Mouse (Mus musculus): ENCODE measurements at regions not wholly inside any gene's neighbourhood (a gene's known extent, or its start where the extent isn't known, plus 50 kb on each side); places are given as distances from the start of the nearest gene placed in this dataset.

- DNase-seq (ENCODE audit: extremely low read depth), result no peak
- Histone ChIP-seq H3K9ac (ENCODE audit: insufficient read depth, low read depth) (no peak overlapping the region), H3K79me2 (replicated peaks; ENCODE audit: control insufficient read depth, extremely low read depth, insufficient read depth, poor library complexity, severe bottlenecking) (no peaks in the 10 kb centered on the region), H3K9me3 (replicated peaks; ENCODE audit: low read length) (peaks cover 6% of the 10 kb centered on the region), H3K27me3 (replicated peaks) (no peaks in the 10 kb centered on the region), H3K4me3 (replicated peaks in 1 of 3; ENCODE audit: low read depth in 2 of 3, low read length in 2 of 3, poor library complexity in 1 of 3) (no peak overlapping the region), H3K4me1 (ENCODE audit: control insufficient read depth in 1 of 2, insufficient read depth in 2 of 2) (no peaks in the 10 kb centered on the region), H3K27ac (ENCODE audit: insufficient read depth, low read depth) (no peak overlapping the region), H3K36me3 (replicated peaks in 1 of 2; ENCODE audit: control insufficient read depth in 1 of 2, insufficient read depth in 1 of 2, low read length in 1 of 2) (no peaks in the 10 kb centered on the region), H3K4me2 (ENCODE audit: insufficient read depth, low read depth, poor library complexity, severe bottlenecking) (no peak overlapping the region)
- TF ChIP-seq CTCF (conservative IDR thresholded peaks at IDR 0.05 in 1 of 2, IDR thresholded peaks at IDR 0.05 in 1 of 2; ENCODE audit: low read depth in 2 of 2, low read length in 2 of 2) (no peak), HCFC1 (IDR thresholded peaks at IDR 0.05; ENCODE audit: low read depth, low read length) (no peak), MAX (IDR thresholded peaks at IDR 0.05; ENCODE audit: low read length) (no peak), NRF1 (IDR thresholded peaks at IDR 0.05; ENCODE audit: low read depth, low read length) (no peak), E2F4 (IDR thresholded peaks at IDR 0.05; ENCODE audit: insufficient replicate concordance, low read depth, low read length) (no peak), BHLHE40 (IDR thresholded peaks at IDR 0.05; ENCODE audit: low read depth, low read length) (no peak), KAT2A (IDR thresholded peaks at IDR 0.05; ENCODE audit: insufficient replicate concordance, low read length) (no peak), ZC3H11A (IDR thresholded peaks at IDR 0.05; ENCODE audit: low read depth, low read length) (no peak), ETS1 (conservative IDR thresholded peaks at IDR 0.05; ENCODE audit: low read depth, low read length) (no peak), POLR2AphosphoS2 (IDR thresholded peaks at IDR 0.05; ENCODE audit: low read depth, low read length) (no peak), MAZ (IDR thresholded peaks at IDR 0.05; ENCODE audit: low read depth, low read length) (no peak), USF1 (IDR thresholded peaks at IDR 0.05; ENCODE audit: low read depth, low read length) (no peak), EP300 (IDR thresholded peaks at IDR 0.05; ENCODE audit: low read length) (no peak), MXI1 (IDR thresholded peaks at IDR 0.05; ENCODE audit: low read depth, low read length) (no peak), SIN3A (IDR thresholded peaks at IDR 0.05; ENCODE audit: low read length) (no peak), UBTF (IDR thresholded peaks at IDR 0.05; ENCODE audit: low read depth, low read length) (no peak), SMC3 (IDR thresholded peaks at IDR 0.05; ENCODE audit: low read depth, low read length) (no peak), USF2 (conservative IDR thresholded peaks at IDR 0.05; ENCODE audit: low read depth, low read length) (no peak)
- in situ Hi-C loops (cut with MboI; ENCODE audit: low pct_ligation_motif_present, low pct_unique_long_range_greater_than_20kb, low sequenced_read_pairs) (no loop called here), dilution Hi-C loops (cut with MboI; ENCODE audit: extremely low pct_ligation_motif_present, extremely low pct_unique_long_range_greater_than_20kb, low sequenced_read_pairs) (no loop called here)
Measured at GRCm38 (mm10) chr8:41972416-41972815, 555.5 kb upstream of the Frg1 start.

- in situ Hi-C loops (cut with MboI; ENCODE audit: low pct_ligation_motif_present, low pct_unique_long_range_greater_than_20kb, low sequenced_read_pairs) (no loop called here), dilution Hi-C loops (cut with MboI; ENCODE audit: extremely low pct_ligation_motif_present, extremely low pct_unique_long_range_greater_than_20kb, low sequenced_read_pairs) (no loop called here)
- H3K27me3 ChIP-seq (replicated peaks), result no peaks in the 10 kb centered on the region
- no peak for TF ChIP-seq ETS1 (conservative IDR thresholded peaks at IDR 0.05; ENCODE audit: low read depth, low read length)
- TF ChIP-seq ZC3H11A (IDR thresholded peaks at IDR 0.05; ENCODE audit: low read depth, low read length), result no peak
- no peak for TF ChIP-seq TBP (conservative IDR thresholded peaks at IDR 0.05; ENCODE audit: low read depth, low read length)
- no peak for TF ChIP-seq MXI1 (IDR thresholded peaks at IDR 0.05; ENCODE audit: low read depth, low read length)
- no peak for TF ChIP-seq USF1 (IDR thresholded peaks at IDR 0.05; ENCODE audit: low read depth, low read length)
- no peak for TF ChIP-seq E2F4 (IDR thresholded peaks at IDR 0.05; ENCODE audit: insufficient replicate concordance, low read depth, low read length)
- no peak for TF ChIP-seq MEF2A (IDR thresholded peaks at IDR 0.05; ENCODE audit: borderline replicate concordance, low read depth, low read length)
- no peak for TF ChIP-seq SMC3 (IDR thresholded peaks at IDR 0.05; ENCODE audit: low read depth, low read length)
- no peak for TF ChIP-seq POLR2AphosphoS2 (IDR thresholded peaks at IDR 0.05; ENCODE audit: low read depth, low read length)
- TF ChIP-seq HCFC1 (IDR thresholded peaks at IDR 0.05; ENCODE audit: low read depth, low read length), result no peak
- no peak for TF ChIP-seq POLR2A (IDR thresholded peaks at IDR 0.05; ENCODE audit: low read depth, low read length)
- TF ChIP-seq CHD1 (IDR thresholded peaks at IDR 0.05; ENCODE audit: low read depth, low read length), result no peak
- H3K4me2 ChIP-seq (ENCODE audit: insufficient read depth, low read depth, poor library complexity, severe bottlenecking), result no peak overlapping the region
- H3K79me2 ChIP-seq (replicated peaks; ENCODE audit: control insufficient read depth, extremely low read depth, insufficient read depth, poor library complexity, severe bottlenecking), result no peaks in the 10 kb centered on the region
- no peak for DNase-seq (ENCODE audit: extremely low read depth)
- no peaks in the 10 kb centered on the region for H3K4me1 ChIP-seq (ENCODE audit: control insufficient read depth in 1 of 2, insufficient read depth in 2 of 2)
- H3K4me3 ChIP-seq (replicated peaks in 1 of 3; ENCODE audit: low read depth in 2 of 3, low read length in 2 of 3, poor library complexity in 1 of 3), result no peak overlapping the region
- no peak overlapping the region for H3K9ac ChIP-seq (ENCODE audit: insufficient read depth, low read depth)
- no peaks in the 10 kb centered on the region for H3K36me3 ChIP-seq (replicated peaks in 1 of 2; ENCODE audit: control insufficient read depth in 1 of 2, insufficient read depth in 1 of 2, low read length in 1 of 2)
- H3K27ac ChIP-seq (ENCODE audit: insufficient read depth, low read depth), result no peak overlapping the region
- peaks cover 6% of the 10 kb centered on the region for H3K9me3 ChIP-seq (replicated peaks; ENCODE audit: low read length)
Measured at GRCm38 (mm10) chr8:41970536-41970935, 553.7 kb upstream of the Frg1 start.

Data from CH12.LX (cell line).